In the genomic region with DNA sequence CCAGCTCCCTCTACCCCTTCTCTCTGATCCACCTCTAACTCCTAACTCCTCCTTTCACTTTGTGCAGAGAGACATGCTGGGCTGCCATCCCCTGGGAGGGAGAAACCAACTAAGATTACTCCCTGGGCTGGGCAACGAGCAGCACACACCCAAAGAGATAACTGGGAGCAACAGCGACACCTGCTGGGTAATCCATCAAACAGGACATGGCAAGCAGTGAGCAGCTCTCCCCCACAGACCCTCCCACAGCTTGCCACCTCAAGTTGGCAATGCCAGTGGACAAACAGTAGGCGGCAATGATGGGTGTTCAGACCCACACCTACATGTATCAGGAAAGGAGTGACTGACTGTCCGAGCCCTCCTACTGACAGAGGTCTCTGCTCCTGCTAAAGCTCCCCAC, we compare ENCODE assay signal across 8 mouse cellular contexts. TPM values are rescaled to one million over a fixed set of nuclear protein-coding genes. Genes with fewer than 3 reads are reported as not detected.
DNase-seq lines count a peak whose midpoint lies in the region; ATAC-seq lines count a peak whose summit lies in the region.

No protein-coding gene starts in this region.

- no peak overlapping the region for H3K4me3 ChIP-seq in midbrain, embryonic 10.5 days
- H3K4me3 ChIP-seq in midbrain, embryonic 16.5 days (ENCODE audit: low read depth, low read length): no peak overlapping the region

- peaks cover 13% of the 10 kb centered on the region for H3K4me1 ChIP-seq in midbrain, embryonic 10.5 days
- H3K4me1 ChIP-seq in midbrain, embryonic 16.5 days (ENCODE audit: control insufficient read depth, insufficient read depth, low read length): peaks cover 4% of the 10 kb centered on the region; the same call in 1 of the 2 replicates

- no peak for ATAC-seq in midbrain, embryonic 16.5 days
- peak; percentile 92 for ATAC-seq in frontal cortex, adult (ENCODE audit: low TSS enrichment)

- H3K9ac ChIP-seq in midbrain, embryonic 16.5 days (ENCODE audit: low read depth, low read length): no peak overlapping the region

- H3K27me3 ChIP-seq in midbrain, embryonic 10.5 days (ENCODE audit: low read depth, poor library complexity, severe bottlenecking): peaks cover 26% of the 10 kb centered on the region
- H3K27me3 ChIP-seq in midbrain, embryonic 16.5 days (ENCODE audit: control insufficient read depth, insufficient read depth, low read depth, low read length): peaks cover 10% of the 10 kb centered on the region

- WGBS in midbrain, embryonic 10.5 days: 17% methylated on average over 4 of the region's 4 CpGs
- 14% methylated on average over 4 of the region's 4 CpGs for WGBS in midbrain, embryonic 16.5 days

- peak; percentile 24 for DNase-seq in cerebellum, adult 8-10 months
- no peak for DNase-seq in cerebellum, adult 11-12 months
- peak; percentile 70 for DNase-seq in midbrain, embryonic 10.5 days (ENCODE audit: low spot score)
- DNase-seq in c-Kit-negative CD71-positive TER-119-positive erythroid progenitor cells, embryonic 14.5 days (ENCODE audit: low read depth, low spot score): peak; percentile 26
- DNase-seq in lung, postnatal 10 days: peak; percentile 65
- DNase-seq in thymus, postnatal 14 days: peak; percentile 38

- no peaks in the 10 kb centered on the region for H3K36me3 ChIP-seq in midbrain, embryonic 10.5 days
- H3K36me3 ChIP-seq in midbrain, embryonic 16.5 days (ENCODE audit: control insufficient read depth, insufficient read depth, low read length): no peaks in the 10 kb centered on the region

- no peak overlapping the region for H3K4me2 ChIP-seq in midbrain, embryonic 16.5 days (ENCODE audit: low read length)

- H3K9me3 ChIP-seq in midbrain, embryonic 10.5 days (replicated peaks): no peaks in the 10 kb centered on the region
- H3K9me3 ChIP-seq in midbrain, embryonic 16.5 days (replicated peaks; ENCODE audit: control insufficient read depth, low read length, poor library complexity, severe bottlenecking): no peaks in the 10 kb centered on the region

- H3K27ac ChIP-seq in midbrain, embryonic 10.5 days (replicated peaks): no peak overlapping the region
- H3K27ac ChIP-seq in midbrain, embryonic 16.5 days (ENCODE audit: low read length): no peak overlapping the region

RNA-seq across cellular contexts. Expression of a gene that starts 4.9 kb away (rescaled TPM):
- polyA plus RNA-seq in midbrain, embryonic 10.5 days (2016; fragmentation: Nextera tagmentation; extraction: Ambion mirVana): 3.5 and 4.9 TPM in 2 replicates
- polyA plus RNA-seq in midbrain, embryonic 16.5 days (2015; fragmentation: Nextera tagmentation; extraction: Ambion mirVana): 0.75 and 1.5 TPM in 2 replicates

RNA-seq across cellular contexts. Expression of a gene that starts 44.4 kb away (rescaled TPM):
- polyA plus RNA-seq in midbrain, embryonic 10.5 days (2016; fragmentation: Nextera tagmentation; extraction: Ambion mirVana): 8.7 and 9.1 TPM in 2 replicates
- 6.8 and 7.0 TPM in 2 replicates for polyA plus RNA-seq in midbrain, embryonic 16.5 days (2015; fragmentation: Nextera tagmentation; extraction: Ambion mirVana)

RNA-seq across cellular contexts. Expression of a gene that starts 52.4 kb away (rescaled TPM):
- polyA plus RNA-seq in midbrain, embryonic 10.5 days (2016; fragmentation: Nextera tagmentation; extraction: Ambion mirVana): 10.2 and 16.1 TPM in 2 replicates
- polyA plus RNA-seq in midbrain, embryonic 16.5 days (2015; fragmentation: Nextera tagmentation; extraction: Ambion mirVana): 14.2 and 14.9 TPM in 2 replicates
